ENCODE assay signal across 8 mouse cellular contexts in genomic region chr9:68695496-68695969, GRCm38 (mm10). TPM values are rescaled to one million over a fixed set of nuclear protein-coding genes. Genes with fewer than 3 reads are reported as not detected.
DNase-seq lines count a peak whose midpoint lies in the region; ATAC-seq and TF ChIP-seq lines count a peak whose summit lies in the region.
"Had no signal": no experiment of that assay in that cellular context is flagged by ENCODE, and none has a peak within 500 bp of the region (broad histone marks: within the 10 kb centered on the region; RNA-seq: fewer than 3 reads in every experiment).

No protein-coding gene starts in this region.

- no peaks in the 10 kb centered on the region; the same call in 1 of the 2 replicates for H3K4me1 ChIP-seq in midbrain, embryonic 11.5 days (ENCODE audit: control insufficient read depth, insufficient read depth, low read length)
- H3K4me1 ChIP-seq in midbrain, embryonic 15.5 days: peaks cover 7% of the 10 kb centered on the region; the same call in 1 of the 2 replicates
- H3K4me1 ChIP-seq in embryonic facial prominence, embryonic 11.5 days (ENCODE audit: control insufficient read depth, insufficient read depth, low read length): peaks cover 3% of the 10 kb centered on the region; the same call in 1 of the 2 replicates
- H3K4me1 ChIP-seq in kidney, adult 2 months (ENCODE audit: control insufficient read depth, insufficient read depth, low read length): no peaks in the 10 kb centered on the region
- peaks cover 8% of the 10 kb centered on the region; the same call in 1 of the 2 replicates for H3K4me1 ChIP-seq in intestine, embryonic 15.5 days (replicated peaks)

- TF ChIP-seq CTCF in kidney, adult 2 months (conservative IDR thresholded peaks at IDR 0.05; ENCODE audit: insufficient read depth, insufficient read length, low read depth, low read length): no peak

- H3K9ac ChIP-seq in midbrain, embryonic 11.5 days (ENCODE audit: low read length): no peak overlapping the region
- H3K9ac ChIP-seq in midbrain, embryonic 15.5 days: no peak overlapping the region
- no peak overlapping the region for H3K9ac ChIP-seq in embryonic facial prominence, embryonic 11.5 days (replicated peaks; ENCODE audit: low read length)
- H3K9ac ChIP-seq in intestine, embryonic 15.5 days: no peak overlapping the region
- H3K9ac ChIP-seq: limb, embryonic 15.5 days had no signal

- H3K9me3 ChIP-seq in midbrain, embryonic 11.5 days (ENCODE audit: control insufficient read depth, low read length): no peaks in the 10 kb centered on the region
- H3K9me3 ChIP-seq in midbrain, embryonic 15.5 days: no peaks in the 10 kb centered on the region
- H3K9me3 ChIP-seq in embryonic facial prominence, embryonic 11.5 days (replicated peaks; ENCODE audit: control insufficient read depth, low read length): no peaks in the 10 kb centered on the region
- H3K9me3 ChIP-seq in intestine, embryonic 15.5 days: no peaks in the 10 kb centered on the region
- H3K9me3 ChIP-seq: limb, embryonic 15.5 days had no signal

- H3K4me2 ChIP-seq in midbrain, embryonic 11.5 days: no peak overlapping the region
- no peak overlapping the region for H3K4me2 ChIP-seq in midbrain, embryonic 15.5 days
- H3K4me2 ChIP-seq in embryonic facial prominence, embryonic 11.5 days (ENCODE audit: low read depth, low read length): no peak overlapping the region
- no peak overlapping the region for H3K4me2 ChIP-seq in intestine, embryonic 15.5 days (replicated peaks)
- H3K4me2 ChIP-seq: limb, embryonic 15.5 days had no signal

- TF ChIP-seq POLR2A in kidney, adult 2 months (IDR thresholded peaks at IDR 0.05; ENCODE audit: low read depth, low read length): no peak

- DNase-seq in midbrain, embryonic 11.5 days (ENCODE audit: low spot score, missing footprints): peak; percentile 76
- DNase-seq in embryonic facial prominence, embryonic 11.5 days (ENCODE audit: low spot score): no peak
- DNase-seq in kidney, adult 2 months: peak; percentile 53
- peak; percentile 52 for DNase-seq in mesoderm, embryonic 11.5 days (ENCODE audit: low read depth, low spot score)
- no peak for DNase-seq in thymus, postnatal 10 days (ENCODE audit: low spot score in 2 of 2)

- WGBS in midbrain, embryonic 11.5 days: 69% methylated on average over 16 of the region's 16 CpGs
- WGBS in midbrain, embryonic 15.5 days: 54% methylated on average over 16 of the region's 16 CpGs
- WGBS in embryonic facial prominence, embryonic 11.5 days: 42% methylated on average over 16 of the region's 16 CpGs
- WGBS in kidney, adult 2 months: 70% methylated on average over 16 of the region's 16 CpGs
- 33% methylated on average over 16 of the region's 16 CpGs for WGBS in intestine, embryonic 15.5 days

- H3K36me3 ChIP-seq in midbrain, embryonic 11.5 days (ENCODE audit: control insufficient read depth, insufficient read depth, low read length): no peaks in the 10 kb centered on the region
- no peaks in the 10 kb centered on the region for H3K36me3 ChIP-seq in midbrain, embryonic 15.5 days (replicated peaks)
- H3K36me3 ChIP-seq in embryonic facial prominence, embryonic 11.5 days (replicated peaks; ENCODE audit: control insufficient read depth, insufficient read depth, low read depth, low read length): no peaks in the 10 kb centered on the region
- H3K36me3 ChIP-seq in kidney, adult 2 months (ENCODE audit: control insufficient read depth, insufficient read depth, low read length): no peaks in the 10 kb centered on the region
- H3K36me3 ChIP-seq in intestine, embryonic 15.5 days: no peaks in the 10 kb centered on the region
- H3K36me3 ChIP-seq: limb, embryonic 15.5 days had no signal

- H3K27ac ChIP-seq in midbrain, embryonic 11.5 days (ENCODE audit: low read depth, low read length): no peak overlapping the region
- no peak overlapping the region for H3K27ac ChIP-seq in midbrain, embryonic 15.5 days
- H3K27ac ChIP-seq in embryonic facial prominence, embryonic 11.5 days (replicated peaks; ENCODE audit: low read depth, low read length): 0 out of 2 replicates have a peak overlapping the region, but pooled peaks have one; percentile 41
- H3K27ac ChIP-seq in kidney, adult 2 months (ENCODE audit: insufficient read depth, low read depth, low read length): no peak overlapping the region
- no peak overlapping the region for H3K27ac ChIP-seq in intestine, embryonic 15.5 days

- no peak overlapping the region for H3K4me3 ChIP-seq in midbrain, embryonic 11.5 days (ENCODE audit: low read depth, low read length)
- no peak overlapping the region for H3K4me3 ChIP-seq in midbrain, embryonic 15.5 days
- H3K4me3 ChIP-seq in embryonic facial prominence, embryonic 11.5 days (ENCODE audit: low read depth, low read length): no peak overlapping the region
- no peak overlapping the region for H3K4me3 ChIP-seq in kidney, adult 2 months (ENCODE audit: insufficient read depth, low read depth, low read length)
- H3K4me3 ChIP-seq in intestine, embryonic 15.5 days (replicated peaks): no peak overlapping the region
- H3K4me3 ChIP-seq: limb, embryonic 15.5 days had no signal

- H3K27me3 ChIP-seq in midbrain, embryonic 11.5 days (ENCODE audit: control insufficient read depth, insufficient read depth, low read length): no peaks in the 10 kb centered on the region
- H3K27me3 ChIP-seq in midbrain, embryonic 15.5 days (replicated peaks): no peaks in the 10 kb centered on the region
- no peaks in the 10 kb centered on the region for H3K27me3 ChIP-seq in embryonic facial prominence, embryonic 11.5 days (ENCODE audit: control insufficient read depth, insufficient read depth, low read length)
- H3K27me3 ChIP-seq in kidney, adult 2 months (replicated peaks; ENCODE audit: control insufficient read depth, insufficient read depth, low read length): no peaks in the 10 kb centered on the region
- H3K27me3 ChIP-seq in intestine, embryonic 15.5 days (replicated peaks): no peaks in the 10 kb centered on the region
- H3K27me3 ChIP-seq: limb, embryonic 15.5 days had no signal

- ATAC-seq in midbrain, embryonic 11.5 days (ENCODE audit: low FRiP score): no peak
- ATAC-seq in midbrain, embryonic 15.5 days (replicated peaks): no peak
- no peak for ATAC-seq in embryonic facial prominence, embryonic 11.5 days (replicated peaks; ENCODE audit: insufficient number of reproducible peaks, low FRiP score, low TSS enrichment, low read depth)
- no peak for ATAC-seq in intestine, embryonic 15.5 days

RNA-seq across cellular contexts. Expression of gene Rora, which starts 41.9 kb away (rescaled TPM):
- 3.9 and 4.3 TPM in 2 replicates for polyA plus RNA-seq in midbrain, embryonic 11.5 days (2014; fragmentation: Nextera tagmentation; extraction: Ambion mirVana)
- 33.7 and 43.9 TPM in 2 replicates for polyA plus RNA-seq in midbrain, embryonic 15.5 days (2015; fragmentation: Nextera tagmentation; extraction: Ambion mirVana)
- 5.7 and 8.7 TPM in 2 replicates for polyA plus RNA-seq in embryonic facial prominence, embryonic 11.5 days (2014; fragmentation: Nextera tagmentation; extraction: Ambion mirVana)
- 15.5 and 18.2 TPM in 2 replicates for polyA plus RNA-seq in kidney, adult 2 months (2012; rRNA removed)
- polyA plus RNA-seq in intestine, embryonic 15.5 days (2015; fragmentation: Nextera tagmentation; extraction: Ambion mirVana): 4.7 and 5.4 TPM in 2 replicates

Comparison
In these comparisons a context has a peak if more than half of its experiments do, and no peak if none do; other contexts are left out.
1. DNase-seq: peak in midbrain, embryonic 11.5 days (single experiment), kidney, adult 2 months (single experiment) and mesoderm, embryonic 11.5 days (single experiment); none in embryonic facial prominence, embryonic 11.5 days (single experiment) and thymus, postnatal 10 days (0 of 2).